Mouse (Mus musculus) forebrain, embryonic 12.5 days (tissue): ENCODE measurements around the gene Tmed4. TPM values are rescaled to one million over a fixed set of nuclear protein-coding genes. Genes with fewer than 3 reads are reported as not detected.

Experiments
- ATAC-seq: fragments of 200-750 bp; cut with Nextera tagmentation; 2 replicates; pipeline ENCODE4 v1.8.0; 2017; ENCODE audit warnings: moderate TSS enrichment; ENCODE audit not compliant: low FRiP score
- H3K27ac ChIP-seq: fragments of 300-500 bp; sonication (generic); 2 replicates; pipeline ENCODE4 v1.5.1; 2016; ENCODE audit warnings: mild to moderate bottlenecking
- H3K27me3 ChIP-seq: fragments of 300-500 bp; sonication (generic); 2 replicates; pipeline ENCODE4 v1.6.1; 2016; ENCODE audit warnings: mild to moderate bottlenecking
- H3K36me3 ChIP-seq: fragments of 300-500 bp; sonication (generic); replicated peaks from 2 replicates; pipeline ENCODE4 v1.6.1; 2016; ENCODE audit warnings: mild to moderate bottlenecking
- H3K4me1 ChIP-seq: fragments of 300-500 bp; sonication (generic); 2 replicates; pipeline ENCODE4 v1.6.1; 2016
- H3K4me2 ChIP-seq: fragments of 300-500 bp; sonication (generic); 2 replicates; pipeline ENCODE4 v1.6.1; 2016; ENCODE audit warnings: mild to moderate bottlenecking, moderate library complexity
- H3K4me3 ChIP-seq: fragments of 300-500 bp; sonication (generic); replicated peaks from 2 replicates; pipeline ENCODE4 v1.5.1; 2016; ENCODE audit warnings: mild to moderate bottlenecking
- H3K9ac ChIP-seq: fragments of 300-500 bp; sonication (generic); 2 replicates; pipeline ENCODE4 v1.6.1; 2016; ENCODE audit warnings: mild to moderate bottlenecking
- H3K9me3 ChIP-seq: fragments of 300-500 bp; sonication (generic); 2 replicates; pipeline ENCODE4 v1.6.1; 2016
- WGBS: fragments of 180-500 bp; shearing (Covaris S2); methylation state at CpG from one replicate; pipeline ENCODE4 v1.1.7; 2016; 5-methylcytosine and 5-hydroxymethylcytosine counted together
- polyA plus RNA-seq: library from polyadenylated mRNA; unstranded; fragments of >200 nt; fragmentation: Nextera tagmentation; extraction: Ambion mirVana; gene quantifications from 2 replicates; pipeline ENCODE4 v1.2.1, GENCODE M21; 2016

Gene Tmed4
- polyA plus RNA-seq, result 151 TPM in 2 replicates

DNA sequence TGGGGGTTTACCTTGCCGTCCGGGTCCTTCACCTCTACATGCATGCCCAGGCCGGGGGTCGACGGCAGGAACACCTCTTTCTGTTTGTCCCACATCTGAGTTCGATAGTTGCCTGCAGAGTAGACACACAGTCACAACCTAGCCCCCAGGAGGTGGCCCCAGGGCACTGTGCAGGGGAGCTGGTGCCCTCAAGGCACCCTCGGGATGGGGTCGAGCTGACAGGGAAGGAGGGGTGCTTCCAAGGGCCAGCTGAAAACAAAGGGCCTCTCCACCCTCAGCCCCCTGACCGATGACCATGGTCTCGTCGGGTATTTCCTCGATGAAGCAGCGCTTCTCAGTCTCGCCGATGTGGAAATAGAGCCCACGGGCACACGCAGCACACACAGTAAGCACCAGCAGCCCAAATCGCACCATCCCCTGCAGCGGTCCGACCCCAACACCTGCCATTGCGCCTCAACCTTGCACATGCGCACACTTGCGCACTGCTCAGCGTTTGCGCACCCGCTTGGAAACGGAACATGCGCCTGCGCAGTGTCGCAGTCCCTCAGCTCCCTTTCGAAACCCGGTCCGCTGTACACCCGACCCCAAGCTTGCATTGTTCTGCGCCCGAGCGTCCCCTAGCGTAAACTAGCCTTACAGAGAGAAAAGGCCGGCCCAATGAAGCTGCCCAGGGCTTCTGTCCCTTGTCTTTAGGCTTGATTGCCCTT, at the start of gene Tmed4:
TSS of gene Tmed4 (minus strand) at position 484 of the 707 bp plus-strand sequence.
- Histone ChIP-seq H3K4me3 (peak within 1 kb of the TSS; percentile 99), H3K4me1 (peaks cover 27% of the 10 kb centered on the region), H3K4me2 (peak within 1 kb of the TSS; percentile 87), H3K9me3 (no peaks in the 10 kb centered on the region), H3K36me3 (peaks cover 25% of the 10 kb centered on the region), H3K27ac (peak within 1 kb of the TSS; percentile 80), H3K27me3 (no peaks in the 10 kb centered on the region), H3K9ac (peak within 1 kb of the TSS; percentile 96)
- WGBS, result under 1% methylated on average over 39 of the region's 39 CpGs
- peak; percentile 95 for ATAC-seq

DNA sequence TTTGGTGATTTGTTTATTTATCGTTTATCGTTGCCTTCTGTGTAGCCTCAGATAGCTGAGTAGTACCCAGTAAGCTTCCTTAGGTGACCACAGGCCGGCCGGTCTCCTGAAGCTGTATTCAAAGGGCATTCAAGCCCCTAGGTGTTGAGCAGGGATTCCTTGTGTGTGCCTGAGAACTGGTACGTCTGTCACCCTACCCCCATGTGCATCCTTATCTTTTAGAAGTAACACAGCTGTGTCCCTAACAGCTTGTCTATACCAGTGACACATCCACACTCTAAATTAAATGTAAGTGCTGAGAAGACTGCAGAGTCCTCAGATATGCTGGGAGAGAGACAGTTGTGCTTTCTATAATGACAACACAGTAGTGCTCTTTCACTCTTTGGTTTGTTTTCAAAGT, 48.7 kb upstream of the Tmed4 start:
- H3K27ac ChIP-seq, result no peak overlapping the region
- H3K4me3 ChIP-seq, result no peak overlapping the region
- no peak overlapping the region for H3K9ac ChIP-seq
- ATAC-seq, result no peak
- WGBS, result 89% methylated on average over 5 of the region's 5 CpGs
- no peaks in the 10 kb centered on the region for H3K4me1 ChIP-seq
- peaks cover 14% of the 10 kb centered on the region; the same call in 1 of the 2 replicates for H3K36me3 ChIP-seq
- H3K4me2 ChIP-seq, result no peak overlapping the region
- H3K27me3 ChIP-seq, result no peaks in the 10 kb centered on the region
- H3K9me3 ChIP-seq, result no peaks in the 10 kb centered on the region

GRCm38 (mm10) chr11:6322086-6322485, 47.4 kb upstream of the Tmed4 start:
- Histone ChIP-seq H3K27ac (no peak overlapping the region), H3K36me3 (peaks cover 25% of the 10 kb centered on the region; the same call in 1 of the 2 replicates), H3K4me3 (no peak overlapping the region), H3K4me1 (no peaks in the 10 kb centered on the region), H3K9ac (no peak overlapping the region), H3K9me3 (no peaks in the 10 kb centered on the region), H3K27me3 (no peaks in the 10 kb centered on the region), H3K4me2 (no peak overlapping the region)
- ATAC-seq, result no peak
- 92% methylated on average over 2 of the region's 2 CpGs for WGBS

DNA sequence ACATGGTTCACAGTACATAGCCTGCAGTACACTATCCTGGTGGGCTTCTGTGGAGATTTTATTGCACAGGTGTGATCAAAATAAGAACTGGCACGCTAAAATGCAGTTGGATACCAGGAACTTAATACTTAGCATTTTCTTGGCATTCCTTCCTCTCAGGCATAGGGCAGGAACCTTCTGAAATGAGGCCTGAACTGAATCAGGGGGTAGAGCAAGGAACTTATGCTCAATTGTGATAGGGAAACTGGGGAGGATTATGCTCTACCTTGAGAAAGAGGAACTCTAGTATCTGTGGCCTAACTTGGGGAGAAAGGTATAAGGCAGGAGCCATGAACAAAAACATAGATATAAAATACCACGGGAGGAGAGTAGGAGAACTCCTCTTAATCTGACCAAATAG, 44.7 kb upstream of the Tmed4 start:
- H3K27ac ChIP-seq, result no peak overlapping the region
- no peaks in the 10 kb centered on the region for H3K4me1 ChIP-seq
- H3K27me3 ChIP-seq, result no peaks in the 10 kb centered on the region
- no peak overlapping the region for H3K4me3 ChIP-seq
- peaks cover 47% of the 10 kb centered on the region for H3K36me3 ChIP-seq
- no peak overlapping the region for H3K9ac ChIP-seq
- no peak overlapping the region for H3K4me2 ChIP-seq
- no peaks in the 10 kb centered on the region for H3K9me3 ChIP-seq
- ATAC-seq, result no peak
- 93% methylated on average over 2 of the region's 2 CpGs for WGBS

GRCm38 (mm10) chr11:6318559-6318958, 43.9 kb upstream of the Tmed4 start:
- Histone ChIP-seq H3K4me3 (no peak overlapping the region), H3K36me3 (peaks cover 51% of the 10 kb centered on the region), H3K27ac (no peak overlapping the region), H3K9ac (no peak overlapping the region), H3K4me2 (no peak overlapping the region), H3K4me1 (no peaks in the 10 kb centered on the region), H3K27me3 (no peaks in the 10 kb centered on the region), H3K9me3 (no peaks in the 10 kb centered on the region)
- ATAC-seq, result no peak
- WGBS, result 94% methylated on average over 5 of the region's 5 CpGs

- no peaks in the 10 kb centered on the region for H3K27me3 ChIP-seq
- no peak for ATAC-seq
- WGBS, result 90% methylated on average over 11 of the region's 11 CpGs
- H3K9me3 ChIP-seq, result no peaks in the 10 kb centered on the region
- peaks cover 58% of the 10 kb centered on the region for H3K36me3 ChIP-seq
- H3K4me1 ChIP-seq, result no peaks in the 10 kb centered on the region
- H3K4me3 ChIP-seq, result no peak overlapping the region
- no peak overlapping the region for H3K9ac ChIP-seq
- no peak overlapping the region for H3K4me2 ChIP-seq
- no peak overlapping the region for H3K27ac ChIP-seq
Measured at GRCm38 (mm10) chr11:6316821-6317220, 42.2 kb upstream of the Tmed4 start.

DNA sequence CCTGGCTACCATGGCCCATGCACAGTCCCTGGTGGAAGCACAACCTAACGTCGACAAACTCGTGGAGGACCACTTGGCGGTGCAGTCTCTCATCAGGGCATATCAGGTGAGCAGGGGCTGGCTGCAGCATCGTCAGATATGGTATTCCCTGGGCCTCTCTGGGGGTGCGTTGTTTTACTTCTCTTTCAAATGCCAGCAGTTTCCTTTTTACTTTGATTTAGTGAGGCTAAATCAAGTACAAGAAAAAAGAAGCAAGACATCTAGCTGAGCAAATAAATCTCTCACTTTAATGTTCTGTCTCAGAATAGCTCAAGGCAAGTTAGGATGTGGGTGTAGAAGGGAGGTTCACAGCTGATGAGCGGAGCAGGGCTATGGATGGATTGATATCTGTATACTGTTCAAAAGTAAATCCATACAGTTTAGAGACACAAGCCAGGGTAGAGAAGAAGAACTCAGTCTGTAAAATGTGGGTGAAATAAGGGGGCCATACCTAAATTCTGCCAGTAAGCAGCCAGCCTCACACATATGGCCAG, 39.3 kb upstream of the Tmed4 start:
- no peaks in the 10 kb centered on the region for H3K9me3 ChIP-seq
- WGBS, result 87% methylated on average over 7 of the region's 7 CpGs
- ATAC-seq, result no peak
- no peaks in the 10 kb centered on the region for H3K27me3 ChIP-seq
- H3K4me2 ChIP-seq, result no peak overlapping the region
- no peak overlapping the region for H3K9ac ChIP-seq
- H3K27ac ChIP-seq, result no peak overlapping the region
- H3K36me3 ChIP-seq, result peaks cover 57% of the 10 kb centered on the region
- H3K4me3 ChIP-seq, result no peak overlapping the region
- no peaks in the 10 kb centered on the region for H3K4me1 ChIP-seq

GRCm38 (mm10) chr11:6308181-6308580, 33.5 kb upstream of the Tmed4 start:
- no peaks in the 10 kb centered on the region for H3K9me3 ChIP-seq
- H3K4me3 ChIP-seq, result no peak overlapping the region
- H3K27ac ChIP-seq, result no peak overlapping the region
- peaks cover 25% of the 10 kb centered on the region for H3K36me3 ChIP-seq
- 95% methylated on average over 4 of the region's 4 CpGs for WGBS
- no peaks in the 10 kb centered on the region for H3K27me3 ChIP-seq
- no peak for ATAC-seq
- no peaks in the 10 kb centered on the region for H3K4me1 ChIP-seq
- no peak overlapping the region for H3K4me2 ChIP-seq
- H3K9ac ChIP-seq, result no peak overlapping the region

DNA sequence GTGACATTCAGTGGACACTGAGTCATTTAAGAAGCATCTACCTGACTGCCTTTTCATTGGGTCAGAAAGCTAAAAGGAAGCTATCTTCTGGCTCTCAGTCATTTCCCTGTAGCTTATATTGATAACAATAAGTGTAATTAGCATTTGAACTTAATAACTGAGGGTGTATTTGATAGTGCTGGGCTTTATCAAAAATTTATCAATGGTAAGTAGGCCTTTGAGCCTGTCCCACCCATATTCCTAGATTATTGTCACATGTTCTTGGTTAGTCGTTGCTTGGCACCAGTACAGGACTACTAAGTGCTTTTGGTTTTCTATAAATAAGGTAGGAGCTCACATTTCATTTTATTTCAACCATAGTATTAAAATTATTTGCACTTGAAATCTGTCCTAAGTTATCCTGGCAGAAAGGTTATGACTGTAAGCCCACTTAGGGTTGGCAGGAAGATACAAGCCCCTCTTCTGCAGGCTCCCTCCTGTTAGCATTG, 31.3 kb upstream of the Tmed4 start:
- WGBS, result 93% methylated on average over 1 of the region's 1 CpGs

DNA sequence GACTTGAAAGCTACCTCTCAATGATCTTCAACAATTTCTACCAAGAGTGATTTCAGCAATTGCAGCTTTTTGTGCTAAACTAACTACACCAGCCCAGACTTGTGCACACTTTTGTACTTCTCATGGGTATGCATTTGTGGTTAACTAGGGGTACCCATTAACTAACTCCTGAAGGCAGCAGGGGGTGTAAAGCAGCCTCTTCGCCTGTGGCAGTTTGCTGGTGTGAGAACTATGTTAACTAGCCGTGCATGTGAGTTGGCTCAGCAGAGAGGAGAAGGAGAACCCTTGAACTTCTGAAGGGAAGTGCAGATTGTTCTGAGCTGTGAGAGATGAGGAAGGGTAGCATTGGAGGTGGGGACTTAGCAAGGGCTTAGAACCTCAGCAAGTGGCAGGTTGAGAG, 28.1 kb upstream of the Tmed4 start:
- no peak overlapping the region for H3K4me2 ChIP-seq
- no peaks in the 10 kb centered on the region for H3K27me3 ChIP-seq
- no peak overlapping the region for H3K4me3 ChIP-seq
- WGBS, result 91% methylated on average over 2 of the region's 2 CpGs
- H3K27ac ChIP-seq, result no peak overlapping the region
- ATAC-seq, result no peak
- peaks cover 51% of the 10 kb centered on the region for H3K36me3 ChIP-seq
- no peaks in the 10 kb centered on the region for H3K9me3 ChIP-seq
- no peak overlapping the region for H3K9ac ChIP-seq
- H3K4me1 ChIP-seq, result no peaks in the 10 kb centered on the region

More for the DNA sequence above, 31.3 kb upstream of the Tmed4 start:
- Histone ChIP-seq H3K9ac (no peak overlapping the region), H3K4me3 (no peak overlapping the region), H3K36me3 (peaks cover 28% of the 10 kb centered on the region), H3K27me3 (no peaks in the 10 kb centered on the region), H3K4me1 (no peaks in the 10 kb centered on the region), H3K4me2 (no peak overlapping the region), H3K27ac (no peak overlapping the region), H3K9me3 (no peaks in the 10 kb centered on the region)
- ATAC-seq, result no peak

- Histone ChIP-seq H3K4me3 (no peak overlapping the region), H3K4me1 (no peaks in the 10 kb centered on the region), H3K27ac (no peak overlapping the region), H3K9me3 (no peaks in the 10 kb centered on the region), H3K36me3 (peaks cover 50% of the 10 kb centered on the region), H3K4me2 (no peak overlapping the region), H3K27me3 (no peaks in the 10 kb centered on the region), H3K9ac (no peak overlapping the region)
- WGBS, result 86% methylated on average over 2 of the region's 2 CpGs
- ATAC-seq, result no peak
Measured at GRCm38 (mm10) chr11:6299435-6299834, 24.8 kb upstream of the Tmed4 start.

DNA sequence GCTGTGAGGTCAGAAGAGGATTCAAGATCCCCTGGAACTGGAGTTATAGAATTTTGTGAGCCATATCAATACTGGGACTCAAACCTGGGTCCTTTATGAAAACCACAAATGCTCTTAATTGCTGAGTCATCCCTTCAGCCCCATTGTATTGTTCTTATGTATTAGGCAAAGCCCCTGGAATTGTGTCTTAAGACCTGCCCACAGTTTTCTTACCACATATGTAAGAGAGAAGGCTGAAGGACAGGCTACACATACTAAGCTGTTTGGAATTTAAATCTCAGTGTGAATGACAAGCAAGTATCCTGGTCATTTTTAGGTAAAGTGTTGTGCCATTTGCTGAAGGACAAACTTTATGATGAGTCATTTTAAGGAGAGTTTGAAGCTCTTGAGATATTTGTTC, 21.4 kb upstream of the Tmed4 start:
- Histone ChIP-seq H3K4me3 (no peak overlapping the region), H3K4me1 (peaks cover 10% of the 10 kb centered on the region), H3K4me2 (no peak overlapping the region), H3K27me3 (no peaks in the 10 kb centered on the region), H3K9me3 (no peaks in the 10 kb centered on the region), H3K36me3 (peaks cover 36% of the 10 kb centered on the region), H3K9ac (no peak overlapping the region), H3K27ac (no peak overlapping the region)
- no peak for ATAC-seq

GRCm38 (mm10) chr11:6294632-6295031, 20.0 kb upstream of the Tmed4 start:
- 91% methylated on average over 4 of the region's 4 CpGs for WGBS
- no peaks in the 10 kb centered on the region for H3K9me3 ChIP-seq
- H3K4me1 ChIP-seq, result peaks cover 14% of the 10 kb centered on the region
- no peak overlapping the region for H3K4me3 ChIP-seq
- H3K27me3 ChIP-seq, result no peaks in the 10 kb centered on the region
- peaks cover 26% of the 10 kb centered on the region for H3K36me3 ChIP-seq
- no peak overlapping the region for H3K4me2 ChIP-seq
- ATAC-seq, result no peak
- H3K9ac ChIP-seq, result no peak overlapping the region
- no peak overlapping the region for H3K27ac ChIP-seq
